Mouse (Mus musculus) neural tube, embryonic 10.5 days (tissue): ENCODE data around the gene Gm21961.
"Not testable (repeated sequence)": the region's sequence is repeated elsewhere in the genome, so short reads cannot be mapped to it uniquely, and the experiment has no call there.

Experiments
- DNase-seq: peaks from one replicate; pipeline ENCODE4 v3.0.0-alpha.2; 2017; ENCODE audit warnings: low spot score; ENCODE audit errors: extremely low spot score

Gm21961 gene

DNA sequence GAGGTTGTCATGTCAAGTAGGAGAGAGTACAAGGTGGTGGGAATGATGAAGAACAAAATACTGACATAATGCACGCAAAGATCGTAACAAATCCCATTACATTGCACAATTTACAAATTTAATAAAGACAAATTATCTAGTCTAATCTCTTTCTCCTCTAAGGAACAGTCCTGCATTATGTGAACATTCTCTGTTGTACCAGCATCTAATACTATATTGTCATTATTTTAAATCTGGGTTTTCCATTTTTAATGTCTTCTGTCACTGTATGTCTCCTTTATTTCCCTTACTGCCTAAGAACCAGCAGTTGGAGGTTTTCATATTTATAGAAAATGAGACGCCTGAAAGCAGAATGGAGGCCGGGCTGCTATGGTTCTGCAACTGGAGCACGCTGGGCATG, at the start of gene Gm21961:
Gene Gm21961 (minus strand): TSS at position 101 of the 400 bp plus-strand sequence.
- no peak for DNase-seq

DNA sequence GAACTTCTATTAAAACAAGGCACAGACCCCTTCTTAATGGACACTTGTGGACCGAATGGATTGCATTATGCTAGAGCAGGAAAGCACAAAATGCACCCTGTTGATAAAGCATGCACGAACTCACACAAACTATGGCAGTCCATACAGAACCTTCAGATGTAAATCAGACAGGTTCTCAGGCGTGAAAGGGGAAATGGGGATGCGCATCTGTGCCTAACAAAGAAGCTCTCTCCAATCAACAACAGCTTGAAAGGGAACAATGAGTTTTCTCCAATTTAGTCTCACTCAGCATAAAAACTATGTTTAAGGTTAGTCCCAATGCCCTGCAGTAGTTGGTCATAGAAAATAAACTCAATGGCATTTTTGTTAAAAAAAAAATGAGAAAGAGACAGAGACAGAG, 27.3 kb upstream of the Gm21961 start:
- DNase-seq: no peak

DNA sequence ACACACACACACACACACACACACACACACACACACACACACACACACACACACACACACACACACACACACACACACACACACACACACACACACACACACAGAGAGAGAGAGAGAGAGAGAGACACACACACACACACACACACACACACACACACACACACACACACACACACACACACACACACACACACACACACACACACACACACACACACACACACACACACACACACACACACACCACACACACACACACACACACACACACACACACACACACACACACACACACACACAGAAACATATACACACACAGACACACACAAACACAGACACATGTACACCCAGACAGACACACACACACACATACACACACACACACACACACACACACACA, 24.5 kb upstream of the Gm21961 start:
- DNase-seq: not testable (repeated sequence)

DNA sequence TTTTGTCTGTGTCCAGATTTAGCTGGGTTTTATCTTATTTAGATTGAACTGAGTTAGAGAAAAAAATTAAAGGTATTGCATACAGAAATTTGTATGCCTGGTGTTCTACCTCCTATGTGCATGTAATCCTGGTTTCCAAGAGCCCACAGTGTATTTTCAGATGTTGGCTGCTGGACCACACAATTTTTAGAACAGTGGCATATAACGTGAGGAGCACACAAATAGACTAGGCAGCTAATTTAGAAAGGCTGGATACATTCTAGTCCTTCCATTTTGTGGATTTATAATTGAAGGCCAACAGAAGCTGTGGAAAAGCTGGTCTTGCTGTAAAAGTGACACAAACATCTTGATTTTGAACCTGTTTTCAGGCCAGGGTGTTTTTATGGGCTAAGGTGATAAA, 3.3 kb upstream of the Gm21961 start:
- no peak for DNase-seq

DNA sequence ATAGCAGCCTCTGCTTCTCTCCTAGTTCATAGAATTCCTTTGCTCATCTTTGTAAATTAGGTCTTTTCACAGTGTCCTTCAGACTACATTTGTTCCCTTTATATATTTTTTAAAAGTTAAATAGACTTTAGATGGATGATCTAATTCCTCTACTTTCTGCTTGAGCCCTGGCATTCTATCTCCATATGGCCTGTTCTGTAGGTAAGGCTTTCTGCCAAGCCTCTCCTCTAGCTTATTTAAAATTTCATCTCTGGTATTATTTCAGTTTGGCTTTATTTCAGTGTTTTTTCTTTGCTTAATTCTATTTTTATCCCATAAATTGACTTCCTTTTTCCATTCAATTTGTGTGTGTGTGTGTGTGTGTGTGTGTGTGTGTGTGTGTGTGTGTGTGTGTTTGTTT, 8.5 kb downstream of the Gm21961 start:
- DNase-seq: no peak

DNA sequence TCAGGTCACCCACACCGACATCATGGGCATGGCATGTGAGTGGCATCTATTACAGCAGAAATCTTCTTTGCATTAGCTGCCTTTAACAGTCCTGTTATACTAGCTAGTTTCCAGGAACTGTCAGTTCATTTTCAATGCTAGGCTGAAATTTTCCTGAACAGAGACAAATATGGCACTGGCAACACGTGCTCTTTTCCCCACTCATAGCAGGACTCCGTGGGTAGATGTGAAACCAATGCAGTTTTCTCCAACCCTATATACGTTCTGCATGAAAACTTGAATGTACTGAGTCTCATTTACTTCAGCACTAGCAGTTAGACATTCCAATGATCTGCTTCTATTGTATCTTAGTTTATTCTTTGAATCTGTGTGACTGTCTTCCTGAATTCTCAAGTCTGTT, 20.2 kb downstream of the Gm21961 start:
- no peak for DNase-seq

DNA sequence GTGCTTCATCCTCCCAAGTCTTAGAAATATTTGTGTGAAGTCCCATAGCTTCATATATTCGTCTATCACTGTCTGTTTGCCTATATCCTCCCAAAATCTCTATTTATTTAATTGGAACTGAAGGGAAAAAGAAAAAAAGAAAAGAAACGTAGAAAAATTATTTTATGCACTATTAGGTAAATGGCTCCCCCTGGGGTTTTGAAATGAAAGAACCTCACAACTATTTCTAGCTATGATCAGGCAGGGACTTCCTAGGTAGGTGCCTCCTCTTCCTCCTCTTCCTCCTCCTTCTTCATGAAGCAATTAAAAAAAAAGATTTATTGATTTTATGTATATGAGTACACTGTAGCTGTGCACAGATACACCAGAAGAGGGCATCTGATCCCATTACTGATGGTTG, 34.7 kb downstream of the Gm21961 start:
- DNase-seq: no peak

DNA sequence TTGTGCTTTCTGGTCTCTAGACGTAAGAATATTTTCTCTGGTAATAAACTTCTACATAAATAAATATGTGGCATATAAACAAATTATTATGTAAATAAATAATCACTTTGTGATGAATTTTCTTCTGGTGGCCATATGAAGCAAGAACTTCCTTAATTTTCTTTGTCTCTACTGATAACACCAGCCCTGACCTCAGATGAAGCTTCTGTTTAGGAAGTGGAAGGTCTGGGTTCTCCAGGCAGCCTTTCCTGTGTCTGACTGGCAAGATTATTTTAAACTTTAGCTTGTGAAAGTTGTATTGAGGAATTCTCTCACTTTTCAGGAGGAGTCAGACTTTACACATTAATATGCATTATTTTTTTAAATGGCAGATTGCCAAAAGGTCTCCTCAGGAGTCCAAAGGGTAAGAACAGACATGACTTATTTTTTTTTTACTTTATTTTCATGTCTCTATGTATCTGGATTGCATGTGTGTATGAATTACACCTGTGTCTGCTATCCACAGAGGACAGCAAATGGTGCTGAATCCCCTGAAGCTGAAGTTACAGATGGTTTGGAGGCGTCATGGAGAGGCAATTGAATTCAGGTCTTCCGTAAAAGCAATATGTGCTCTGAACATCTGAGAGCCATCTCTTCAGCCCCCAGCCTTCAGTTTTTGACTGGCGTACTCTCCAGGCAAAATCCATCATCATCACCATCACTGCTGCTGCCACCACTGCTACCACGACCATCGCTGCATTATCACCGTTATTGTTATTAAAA, 38.5 kb downstream of the Gm21961 start:
- no peak for DNase-seq
